Mouse (Mus musculus): ENCODE results near the gene Gm20683. TPM values are rescaled to one million over a fixed set of nuclear protein-coding genes. Genes with fewer than 3 reads are reported as not detected.

The Gm20683 gene
- polyA plus RNA-seq, 1 experiment from 2014 or later = 0.86 TPM

GRCm38 (mm10) chr17:25865288-25865687, 23.7 kb upstream of the Gm20683 start:
- H3K4me3 ChIP-seq (ENCODE audit: low read depth, low read length) = no peak overlapping the region
- H3K9me3 ChIP-seq (ENCODE audit: low read length) = no peaks in the 10 kb centered on the region
- peaks cover 4% of the 10 kb centered on the region; the same call in 1 of the 2 replicates for H3K4me1 ChIP-seq (ENCODE audit: insufficient read depth, low read depth, low read length)
- H3K36me3 ChIP-seq (ENCODE audit: insufficient read depth, low read length) = no peaks in the 10 kb centered on the region
- ATAC-seq (no peak), DNase-seq (ENCODE audit: low spot score) (no peak)
- 84% methylated on average over 11 of the region's 11 CpGs for WGBS
- H3K4me2 ChIP-seq (replicated peaks; ENCODE audit: low read depth, low read length) = no peak overlapping the region
- TF ChIP-seq CTCF (IDR thresholded peaks at IDR 0.05) = no peak
- TF ChIP-seq EP300 (IDR thresholded peaks at IDR 0.05) = no peak
- no peaks in the 10 kb centered on the region for H3K27me3 ChIP-seq (replicated peaks; ENCODE audit: insufficient read depth, low read length)
- H3K27ac ChIP-seq (ENCODE audit: low read length) = no peak overlapping the region
- no peak overlapping the region for H3K9ac ChIP-seq (replicated peaks; ENCODE audit: low read depth)

GRCm38 (mm10) chr17:25864311-25864710, 22.7 kb upstream of the Gm20683 start:
- H3K27me3 ChIP-seq (replicated peaks; ENCODE audit: insufficient read depth, low read length) = no peaks in the 10 kb centered on the region

GRCm38 (mm10) chr17:25863681-25864080, 22.1 kb upstream of the Gm20683 start:
- Histone ChIP-seq H3K27me3 (replicated peaks; ENCODE audit: insufficient read depth, low read length) (no peaks in the 10 kb centered on the region), H3K36me3 (ENCODE audit: insufficient read depth, low read length) (no peaks in the 10 kb centered on the region), H3K4me2 (replicated peaks; ENCODE audit: low read depth, low read length) (no peak overlapping the region), H3K27ac (ENCODE audit: low read length) (no peak overlapping the region), H3K4me3 (ENCODE audit: low read depth, low read length) (no peak overlapping the region), H3K9me3 (ENCODE audit: low read length) (no peaks in the 10 kb centered on the region), H3K4me1 (ENCODE audit: insufficient read depth, low read depth, low read length) (peaks cover 4% of the 10 kb centered on the region; the same call in 1 of the 2 replicates), H3K9ac (replicated peaks; ENCODE audit: low read depth) (no peak overlapping the region)
- 84% methylated on average over 6 of the region's 6 CpGs for WGBS
- TF ChIP-seq CTCF (IDR thresholded peaks at IDR 0.05) = no peak
- TF ChIP-seq EP300 (IDR thresholded peaks at IDR 0.05) = no peak
- no peak for DNase-seq (ENCODE audit: low spot score)
- ATAC-seq = no peak

More at GRCm38 (mm10) chr17:25864311-25864710, 22.7 kb upstream of the Gm20683 start:
- ATAC-seq (no peak), DNase-seq (ENCODE audit: low spot score) (no peak)
- no peak for TF ChIP-seq EP300 (IDR thresholded peaks at IDR 0.05)
- no peak for TF ChIP-seq CTCF (IDR thresholded peaks at IDR 0.05)
- H3K9me3 ChIP-seq (ENCODE audit: low read length) = no peaks in the 10 kb centered on the region
- H3K9ac ChIP-seq (replicated peaks; ENCODE audit: low read depth) = no peak overlapping the region
- H3K36me3 ChIP-seq (ENCODE audit: insufficient read depth, low read length) = no peaks in the 10 kb centered on the region
- H3K4me1 ChIP-seq (ENCODE audit: insufficient read depth, low read depth, low read length) = peaks cover 4% of the 10 kb centered on the region; the same call in 1 of the 2 replicates
- no peak overlapping the region for H3K4me3 ChIP-seq (ENCODE audit: low read depth, low read length)
- no peak overlapping the region for H3K4me2 ChIP-seq (replicated peaks; ENCODE audit: low read depth, low read length)
- H3K27ac ChIP-seq (ENCODE audit: low read length) = no peak overlapping the region
- WGBS = 91% methylated on average over 14 of the region's 14 CpGs

GRCm38 (mm10) chr17:25861704-25862612, 20.4 kb upstream of the Gm20683 start:
- WGBS = 11% methylated on average over 6 of the region's 6 CpGs
- H3K4me1 ChIP-seq (ENCODE audit: insufficient read depth, low read depth, low read length) = peaks cover 4% of the 10 kb centered on the region; the same call in 1 of the 2 replicates
- H3K27me3 ChIP-seq (replicated peaks; ENCODE audit: insufficient read depth, low read length) = no peaks in the 10 kb centered on the region
- H3K36me3 ChIP-seq (ENCODE audit: insufficient read depth, low read length) = no peaks in the 10 kb centered on the region
- no peak for TF ChIP-seq EP300 (IDR thresholded peaks at IDR 0.05)
- no peak for TF ChIP-seq CTCF (IDR thresholded peaks at IDR 0.05)
- peak overlapping the region; percentile 55 for H3K9ac ChIP-seq (replicated peaks; ENCODE audit: low read depth)
- ATAC-seq (no peak; the same call in 1 of the 2 replicates), DNase-seq (ENCODE audit: low spot score) (no peak)
- H3K9me3 ChIP-seq (ENCODE audit: low read length) = no peaks in the 10 kb centered on the region
- peak overlapping the region; percentile 92 for H3K4me2 ChIP-seq (replicated peaks; ENCODE audit: low read depth, low read length)
- peak overlapping the region; percentile 58 for H3K4me3 ChIP-seq (ENCODE audit: low read depth, low read length)
- H3K27ac ChIP-seq (ENCODE audit: low read length) = peak overlapping the region; percentile 71

GRCm38 (mm10) chr17:25860832-25861703, 19.5 kb upstream of the Gm20683 start, which contains the start of gene Wdr90:
Wdr90 (minus strand) TSS chr17:25861501.
- peak; percentile 58 for TF ChIP-seq CTCF (IDR thresholded peaks at IDR 0.05)
- no peak for TF ChIP-seq EP300 (IDR thresholded peaks at IDR 0.05)
- DNase-seq (ENCODE audit: low spot score) (peak; percentile 96), ATAC-seq (peak; percentile 98)
- peaks cover 4% of the 10 kb centered on the region; the same call in 1 of the 2 replicates for H3K4me1 ChIP-seq (ENCODE audit: insufficient read depth, low read depth, low read length)
- no peaks in the 10 kb centered on the region for H3K27me3 ChIP-seq (replicated peaks; ENCODE audit: insufficient read depth, low read length)
- peak within 1 kb of the TSS; percentile 55 for H3K9ac ChIP-seq (replicated peaks; ENCODE audit: low read depth)
- no peaks in the 10 kb centered on the region for H3K36me3 ChIP-seq (ENCODE audit: insufficient read depth, low read length)
- H3K27ac ChIP-seq (ENCODE audit: low read length) = peak within 1 kb of the TSS; percentile 71
- WGBS = 6% methylated on average over 61 of the region's 65 CpGs
- no peaks in the 10 kb centered on the region for H3K9me3 ChIP-seq (ENCODE audit: low read length)
- peak within 1 kb of the TSS; percentile 58 for H3K4me3 ChIP-seq (ENCODE audit: low read depth, low read length)
- peak within 1 kb of the TSS; percentile 92 for H3K4me2 ChIP-seq (replicated peaks; ENCODE audit: low read depth, low read length)

DNA sequence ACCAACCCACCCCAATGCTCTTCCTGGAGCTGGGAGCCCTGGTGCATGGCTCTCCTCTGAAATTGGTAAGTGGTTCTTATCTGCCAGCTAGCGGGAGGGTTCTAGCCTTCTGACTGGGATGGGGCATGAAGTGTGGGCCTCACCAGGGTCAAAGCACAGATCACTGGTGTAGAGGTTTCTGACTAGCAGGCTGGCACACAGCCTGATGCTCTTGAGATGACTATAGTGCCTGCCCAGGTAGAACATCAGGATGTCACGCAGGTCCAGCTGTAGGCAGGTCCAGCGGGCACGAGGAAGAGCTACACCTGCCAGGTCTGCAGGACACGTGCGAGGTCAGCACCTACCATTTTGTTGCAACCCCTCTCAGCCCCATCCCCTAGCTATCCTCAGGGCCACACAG, 18.7 kb upstream of the Gm20683 start:
- ATAC-seq = no peak
- TF ChIP-seq CTCF (IDR thresholded peaks at IDR 0.05) (no peak), EP300 (IDR thresholded peaks at IDR 0.05) (no peak)

More for the DNA sequence above, 18.7 kb upstream of the Gm20683 start:
- no peak overlapping the region for H3K4me2 ChIP-seq (replicated peaks; ENCODE audit: low read depth, low read length)
- no peaks in the 10 kb centered on the region for H3K9me3 ChIP-seq (ENCODE audit: low read length)
- no peak for DNase-seq (ENCODE audit: low spot score)
- no peak overlapping the region for H3K27ac ChIP-seq (ENCODE audit: low read length)
- 90% methylated on average over 6 of the region's 6 CpGs for WGBS
- no peak overlapping the region for H3K4me3 ChIP-seq (ENCODE audit: low read depth, low read length)
- H3K9ac ChIP-seq (replicated peaks; ENCODE audit: low read depth) = no peak overlapping the region
- H3K27me3 ChIP-seq (replicated peaks; ENCODE audit: insufficient read depth, low read length) = no peaks in the 10 kb centered on the region
- peaks cover 4% of the 10 kb centered on the region; the same call in 1 of the 2 replicates for H3K4me1 ChIP-seq (ENCODE audit: insufficient read depth, low read depth, low read length)
- H3K36me3 ChIP-seq (ENCODE audit: insufficient read depth, low read length) = no peaks in the 10 kb centered on the region

Data from lung, postnatal 0 days (tissue).